Mouse (Mus musculus) heart, postnatal 0 days (tissue): ENCODE data around the gene Tnn.

Experiments
- CTCF ChIP-seq: IDR thresholded peaks from 2 replicates; pipeline ENCODE4 v1.5.1; 2016; ENCODE audit warnings: antibody characterized with exemption, control low read depth, low read depth
- EP300 ChIP-seq: IDR thresholded peaks from 2 replicates; pipeline ENCODE4 v1.6.1; 2016; ENCODE audit warnings: antibody characterized with exemption, low read depth

- no peak for TF ChIP-seq EP300
- no peak for TF ChIP-seq CTCF
Observed at GRCm38 (mm10) chr1:160041264-160041775, 112.1 kb downstream of the Tnn start.
